Mouse (Mus musculus) central nervous system, embryonic 14 days (tissue): Measurements from ENCODE around the gene Tm7sf2. TPM values are rescaled to one million over a fixed set of nuclear protein-coding genes. Genes with fewer than 3 reads are reported as not detected.

Source experiments
- polyA plus RNA-seq: library from polyadenylated mRNA; depleted of rRNA; stranded (reverse); fragments of >200 nt; gene quantifications from 2 replicates; pipeline ENCODE4 v1.2.3, GENCODE M21; 2012; rRNA removed

Tm7sf2 gene
- 79.3 and 81.1 TPM in 2 replicates for polyA plus RNA-seq

GRCm38 (mm10) chr19:6067724-6068415, at the start of gene Tm7sf2:
Gene Tm7sf2, minus strand, starts transcription at chr19:6068373.

GRCm38 (mm10) chr19:6105586-6105985, 37.4 kb upstream of the Tm7sf2 start, which contains the start of gene Naaladl1:
Gene Naaladl1, plus strand, starts transcription at chr19:6105782.

GRCm38 (mm10) chr19:6094119-6094518, 25.9 kb upstream of the Tm7sf2 start, which contains the start of gene AC131692.1:
Gene AC131692.1, plus strand, starts transcription at chr19:6094419.

GRCm38 (mm10) chr19:6084478-6085248, 16.5 kb upstream of the Tm7sf2 start, which contains the start of the genes Zfpl1 and Cdca5:
Gene Zfpl1, minus strand, starts transcription at chr19:6084956.
Gene Cdca5, plus strand, starts transcription at chr19:6084983.

GRCm38 (mm10) chr19:6082156-6082555, 14.0 kb upstream of the Tm7sf2 start, which contains the start of gene Gm28374:
Gene Gm28374, minus strand, starts transcription at chr19:6082256.

GRCm38 (mm10) chr19:6079983-6080480, 11.9 kb upstream of the Tm7sf2 start, which contains the start of gene Tmem262:
Gene Tmem262, plus strand, starts transcription at chr19:6080033.

GRCm38 (mm10) chr19:6076564-6077393, 8.6 kb upstream of the Tm7sf2 start, which contains the start of gene Vps51:
Gene Vps51, minus strand, starts transcription at chr19:6077231.

GRCm38 (mm10) chr19:6061021-6061533, 7.1 kb downstream of the Tm7sf2 start, which contains the start of gene Znhit2:
Gene Znhit2, plus strand, starts transcription at chr19:6061192.

GRCm38 (mm10) chr19:6057313-6058096, 10.7 kb downstream of the Tm7sf2 start, which contains the start of the genes Mrpl49 and Fau:
Gene Mrpl49, minus strand, starts transcription at chr19:6057785.
Gene Fau, plus strand, starts transcription at chr19:6057844.

GRCm38 (mm10) chr19:6046294-6047153, 21.6 kb downstream of the Tm7sf2 start, which contains the start of gene Syvn1:
Gene Syvn1, plus strand, starts transcription at chr19:6046576.

GRCm38 (mm10) chr19:6015511-6016315, 52.5 kb downstream of the Tm7sf2 start, which contains the start of gene Capn1:
Gene Capn1, minus strand, starts transcription at chr19:6015897.

Other genes starting within 250 kb of the Tm7sf2 start
- gene Frmd8, start 193.1 kb downstream of the Tm7sf2 start, polyA plus RNA-seq, result 16.1 and 16.6 TPM in 2 replicates
- 3.5 and 4.1 TPM in 2 replicates for gene Slc25a45, start 190.6 kb downstream of the Tm7sf2 start, polyA plus RNA-seq
- gene Tigd3, start 174.2 kb downstream of the Tm7sf2 start, polyA plus RNA-seq, result 13.9 and 15.5 TPM in 2 replicates
- gene Dpf2, start 155.4 kb downstream of the Tm7sf2 start, polyA plus RNA-seq, result 193 and 198 TPM in 2 replicates
- 9.7 and 12.1 TPM in 2 replicates for gene Cdc42ep2, start 143.6 kb downstream of the Tm7sf2 start, polyA plus RNA-seq
- gene Pola2, start 104.2 kb downstream of the Tm7sf2 start, polyA plus RNA-seq, result 50.1 and 52.4 TPM in 2 replicates
- gene Slc22a20, start 82.2 kb downstream of the Tm7sf2 start, polyA plus RNA-seq, result not detected in 2 replicates
- gene Capn1, start 52.5 kb downstream of the Tm7sf2 start, polyA plus RNA-seq, result 5.1 and 9.9 TPM in 2 replicates
- gene Syvn1, start 21.8 kb downstream of the Tm7sf2 start, polyA plus RNA-seq, result 28.2 and 37.9 TPM in 2 replicates
- gene Mrpl49, start 10.6 kb downstream of the Tm7sf2 start, polyA plus RNA-seq, result 52.3 and 53.8 TPM in 2 replicates
- 1,336 and 1,386 TPM in 2 replicates for gene Fau, start 10.5 kb downstream of the Tm7sf2 start, polyA plus RNA-seq
- 31.1 and 33.9 TPM in 2 replicates for gene Znhit2, start 7.2 kb downstream of the Tm7sf2 start, polyA plus RNA-seq
- gene Vps51, start 8.9 kb upstream of the Tm7sf2 start, polyA plus RNA-seq, result 101 and 102 TPM in 2 replicates
- not detected in 2 replicates for gene Tmem262, start 11.7 kb upstream of the Tm7sf2 start, polyA plus RNA-seq
- 2.3 and 2.7 TPM in 2 replicates for gene Gm28374, start 13.9 kb upstream of the Tm7sf2 start, polyA plus RNA-seq
- gene Zfpl1, start 16.6 kb upstream of the Tm7sf2 start, polyA plus RNA-seq, result 99.9 and 111 TPM in 2 replicates
- gene Cdca5, start 16.6 kb upstream of the Tm7sf2 start, polyA plus RNA-seq, result 13.7 and 19.6 TPM in 2 replicates
- gene AC131692.1, start 26.0 kb upstream of the Tm7sf2 start, polyA plus RNA-seq, result 0.29 and 0.48 TPM in 2 replicates
- gene Naaladl1, start 37.4 kb upstream of the Tm7sf2 start, polyA plus RNA-seq, result 1.8 and 1.9 TPM in 2 replicates
- gene Sac3d1, start 50.3 kb upstream of the Tm7sf2 start, polyA plus RNA-seq, result 45.8 and 47.4 TPM in 2 replicates
- gene Snx15, start 59.9 kb upstream of the Tm7sf2 start, polyA plus RNA-seq, result 47.2 and 51.4 TPM in 2 replicates
- gene Batf2, start 72.6 kb upstream of the Tm7sf2 start, polyA plus RNA-seq, result 0.34 and 0.48 TPM in 2 replicates
- gene Arl2, start 73.2 kb upstream of the Tm7sf2 start, polyA plus RNA-seq, result 99.8 and 109 TPM in 2 replicates
- 0.09 TPM in 1 of 2 replicates, not detected in the other for gene Majin, start 116.0 kb upstream of the Tm7sf2 start, polyA plus RNA-seq
- 0.14 and 1.1 TPM in 2 replicates for gene Gpha2, start 158.0 kb upstream of the Tm7sf2 start, polyA plus RNA-seq
- gene Ppp2r5b, start 167.5 kb upstream of the Tm7sf2 start, polyA plus RNA-seq, result 99.3 and 99.9 TPM in 2 replicates
- gene Atg2a, start 173.3 kb upstream of the Tm7sf2 start, polyA plus RNA-seq, result 19.9 and 22.5 TPM in 2 replicates
- 175 and 205 TPM in 2 replicates for gene Ehd1, start 208.4 kb upstream of the Tm7sf2 start, polyA plus RNA-seq
- 5.2 and 8.1 TPM in 2 replicates for gene Cdc42bpg, start 238.1 kb upstream of the Tm7sf2 start, polyA plus RNA-seq